Mouse (Mus musculus): ENCODE results near the gene Pax4. TPM values are rescaled to one million over a fixed set of nuclear protein-coding genes. Genes with fewer than 3 reads are reported as not detected.

The Pax4 gene
- polyA plus RNA-seq, 1 experiment from 2014 or later = not detected

DNA sequence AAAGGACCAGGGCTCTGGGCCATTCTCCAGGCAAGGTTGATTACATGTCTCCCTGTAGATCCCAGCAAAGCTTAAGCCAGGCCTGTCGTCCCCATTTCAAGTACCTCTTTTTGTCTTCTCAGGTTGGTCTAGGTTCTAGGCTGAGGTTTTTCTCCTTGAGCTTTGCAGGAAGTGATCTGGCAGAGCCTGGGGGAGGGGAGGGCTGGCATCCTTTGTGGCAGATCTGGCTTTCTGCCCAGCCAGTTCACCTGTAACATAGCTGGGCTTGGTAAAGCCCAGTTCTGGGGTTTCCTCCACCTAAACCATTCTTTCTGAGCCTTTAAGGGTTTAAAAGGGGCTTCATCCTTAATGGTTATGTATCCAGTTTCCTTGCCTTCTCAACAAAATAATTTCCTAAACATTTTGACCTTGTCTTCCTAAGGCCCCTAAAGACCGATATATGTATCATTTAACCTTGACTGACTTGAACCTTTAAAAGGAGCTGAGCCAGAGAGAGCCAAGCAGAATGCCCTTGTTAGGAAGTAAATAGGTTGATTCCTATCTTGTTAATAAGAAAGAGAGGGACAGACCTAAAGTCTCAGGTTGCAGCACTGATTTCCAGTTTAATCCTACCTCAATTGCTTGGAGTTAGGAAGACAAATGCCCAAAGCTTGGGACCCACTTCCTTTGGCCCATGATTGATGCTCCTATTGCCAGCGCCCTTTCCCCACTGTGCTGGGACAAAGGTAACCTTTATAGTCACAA is 21.9 kb downstream of the Pax4 start, which contains the start of gene Fscn3:
Gene Fscn3, plus strand, starts transcription at position 694 of the 744 bp plus-strand sequence.
- Histone ChIP-seq H3K9ac (ENCODE audit: low read depth, low read length) (no peak within 1 kb of the TSS), H3K27me3 (replicated peaks; ENCODE audit: control insufficient read depth, insufficient read depth, low read length) (no peaks in the 10 kb centered on the region), H3K27ac (ENCODE audit: low read depth, low read length) (no peak within 1 kb of the TSS), H3K4me3 (ENCODE audit: low read length) (no peak within 1 kb of the TSS), H3K36me3 (ENCODE audit: control insufficient read depth, insufficient read depth, low read length) (peaks cover 8% of the 10 kb centered on the region), H3K4me2 (ENCODE audit: low read length) (no peak within 1 kb of the TSS), H3K9me3 (ENCODE audit: control insufficient read depth, low read length) (no peaks in the 10 kb centered on the region), H3K4me1 (ENCODE audit: control insufficient read depth, insufficient read depth, low read depth, low read length) (peaks cover 13% of the 10 kb centered on the region)
- 80% methylated on average over 3 of the region's 3 CpGs for WGBS
- ATAC-seq = no peak

DNA sequence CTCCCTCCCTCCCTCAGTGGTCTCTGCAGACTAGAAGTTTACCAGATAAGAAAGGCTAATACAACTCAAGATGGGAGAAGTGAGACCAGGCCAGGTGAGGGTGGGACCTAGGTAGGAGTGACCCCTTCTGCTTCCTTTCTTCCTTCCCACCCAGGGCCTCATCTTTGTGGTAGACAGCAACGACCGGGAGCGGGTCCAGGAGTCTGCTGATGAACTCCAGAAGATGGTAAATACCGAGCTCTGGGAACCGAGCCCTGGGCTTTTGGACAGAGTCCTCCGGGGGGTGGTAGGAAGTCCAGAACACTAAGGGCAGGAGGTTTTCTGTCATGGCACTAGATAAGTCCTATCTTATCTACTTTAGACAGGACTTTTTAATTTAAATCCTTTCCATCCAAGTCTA is 24.1 kb downstream of the Pax4 start:
- ATAC-seq = no peak
- Histone ChIP-seq H3K4me2 (ENCODE audit: low read length) (peak overlapping the region; percentile 70), H3K36me3 (ENCODE audit: control insufficient read depth, insufficient read depth, low read length) (peaks cover 8% of the 10 kb centered on the region), H3K4me3 (ENCODE audit: low read length) (no peak overlapping the region), H3K27me3 (replicated peaks; ENCODE audit: control insufficient read depth, insufficient read depth, low read length) (no peaks in the 10 kb centered on the region), H3K4me1 (ENCODE audit: control insufficient read depth, insufficient read depth, low read depth, low read length) (peaks cover 25% of the 10 kb centered on the region), H3K27ac (ENCODE audit: low read depth, low read length) (no peak overlapping the region), H3K9ac (ENCODE audit: low read depth, low read length) (no peak overlapping the region; the same call in 1 of the 2 replicates), H3K9me3 (ENCODE audit: control insufficient read depth, low read length) (no peaks in the 10 kb centered on the region)
- 91% methylated on average over 6 of the region's 6 CpGs for WGBS

DNA sequence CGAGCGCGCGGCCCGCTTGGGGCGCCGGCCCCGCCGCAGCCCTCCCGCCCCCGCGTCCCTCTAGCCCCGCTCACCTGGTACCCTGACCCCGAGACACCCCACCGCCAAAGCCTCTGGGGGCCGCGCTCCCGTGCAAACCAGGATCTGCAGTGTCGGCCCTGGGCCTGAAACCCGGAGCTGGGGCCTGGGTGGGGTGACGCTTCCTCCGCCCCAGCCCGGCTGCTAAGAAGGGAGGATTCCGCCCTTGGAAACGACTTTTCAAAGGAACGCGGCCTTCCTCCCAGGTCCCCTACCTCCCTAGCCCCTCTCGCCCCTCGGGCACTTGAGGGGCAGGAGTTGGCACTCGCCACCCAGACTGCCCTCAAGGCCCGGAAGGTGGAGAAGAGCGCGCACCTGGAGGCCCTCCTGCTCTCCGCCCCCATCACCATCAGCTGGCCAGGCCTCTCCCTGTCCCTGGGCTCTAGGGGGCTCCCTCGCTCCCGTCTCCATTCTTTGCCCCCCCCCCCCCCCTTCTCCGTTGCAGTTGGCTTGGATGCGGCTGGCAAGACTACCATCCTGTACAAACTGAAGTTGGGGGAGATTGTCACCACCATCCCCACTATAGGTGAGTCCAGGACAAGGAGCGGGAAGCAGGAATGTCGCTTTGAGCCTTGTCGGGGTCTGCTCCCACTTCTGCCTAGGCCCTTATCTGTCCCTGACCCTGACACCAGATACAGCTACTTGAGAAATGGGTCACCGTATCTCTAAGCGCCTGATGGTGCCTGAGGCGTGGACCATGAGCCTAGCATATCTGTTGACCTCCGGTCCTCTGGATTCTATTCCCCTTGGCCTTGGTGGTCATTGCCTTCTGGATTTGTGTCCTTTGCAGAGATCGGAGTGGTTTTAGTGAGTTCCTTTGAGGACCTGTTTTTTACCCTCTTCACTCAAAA is 25.1 kb downstream of the Pax4 start:
- 15% methylated on average over 33 of the region's 46 CpGs for whole genome bisulfite sequencing
- peak; percentile 44 for ATAC-seq
- Histone ChIP-seq H3K9me3 (ENCODE audit: control insufficient read depth, low read length) (no peaks in the 10 kb centered on the region), H3K36me3 (ENCODE audit: control insufficient read depth, insufficient read depth, low read length) (peaks cover 11% of the 10 kb centered on the region), H3K27ac (ENCODE audit: low read depth, low read length) (peak overlapping the region; percentile 85), H3K4me2 (ENCODE audit: low read length) (peak overlapping the region; percentile 70), H3K4me3 (ENCODE audit: low read length) (peak overlapping the region; percentile 86), H3K9ac (ENCODE audit: low read depth, low read length) (peak overlapping the region; percentile 95), H3K27me3 (replicated peaks; ENCODE audit: control insufficient read depth, insufficient read depth, low read length) (no peaks in the 10 kb centered on the region), H3K4me1 (ENCODE audit: control insufficient read depth, insufficient read depth, low read depth, low read length) (peaks cover 32% of the 10 kb centered on the region)

DNA sequence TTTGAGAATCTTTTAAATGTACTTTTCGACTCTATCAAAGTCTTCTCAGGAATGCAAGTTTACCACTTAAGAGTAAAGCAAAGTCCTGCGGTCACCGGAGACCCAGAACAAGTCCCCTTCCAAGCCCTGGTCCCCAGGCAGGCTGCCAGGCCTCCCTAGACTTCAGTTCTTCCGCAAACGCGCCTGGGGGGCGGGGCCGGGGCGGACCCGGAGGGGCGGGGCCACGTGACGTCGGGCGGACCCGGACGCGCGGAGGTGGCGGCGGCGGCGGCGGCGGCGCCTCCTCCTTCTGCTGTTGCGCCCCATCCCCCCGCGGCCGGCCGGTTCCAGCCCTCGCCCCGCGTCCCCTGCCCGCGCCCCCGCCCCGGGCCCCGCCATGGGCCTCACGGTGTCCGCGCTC is 25.8 kb downstream of the Pax4 start, which contains the start of gene Arf5:
Gene Arf5, plus strand, starts transcription at position 248 of the 400 bp plus-strand sequence.
- H3K4me1 ChIP-seq (ENCODE audit: control insufficient read depth, insufficient read depth, low read depth, low read length) = peaks cover 34% of the 10 kb centered on the region
- peak; percentile 78 for ATAC-seq
- WGBS = under 1% methylated on average over 30 of the region's 42 CpGs
- peak within 1 kb of the TSS; percentile 95 for H3K9ac ChIP-seq (ENCODE audit: low read depth, low read length)
- peaks cover 18% of the 10 kb centered on the region for H3K36me3 ChIP-seq (ENCODE audit: control insufficient read depth, insufficient read depth, low read length)
- H3K4me3 ChIP-seq (ENCODE audit: low read length) = peak within 1 kb of the TSS; percentile 86
- H3K9me3 ChIP-seq (ENCODE audit: control insufficient read depth, low read length) = no peaks in the 10 kb centered on the region
- peak within 1 kb of the TSS; percentile 70 for H3K4me2 ChIP-seq (ENCODE audit: low read length)
- H3K27ac ChIP-seq (ENCODE audit: low read depth, low read length) = peak within 1 kb of the TSS; percentile 85
- H3K27me3 ChIP-seq (replicated peaks; ENCODE audit: control insufficient read depth, insufficient read depth, low read length) = no peaks in the 10 kb centered on the region

DNA sequence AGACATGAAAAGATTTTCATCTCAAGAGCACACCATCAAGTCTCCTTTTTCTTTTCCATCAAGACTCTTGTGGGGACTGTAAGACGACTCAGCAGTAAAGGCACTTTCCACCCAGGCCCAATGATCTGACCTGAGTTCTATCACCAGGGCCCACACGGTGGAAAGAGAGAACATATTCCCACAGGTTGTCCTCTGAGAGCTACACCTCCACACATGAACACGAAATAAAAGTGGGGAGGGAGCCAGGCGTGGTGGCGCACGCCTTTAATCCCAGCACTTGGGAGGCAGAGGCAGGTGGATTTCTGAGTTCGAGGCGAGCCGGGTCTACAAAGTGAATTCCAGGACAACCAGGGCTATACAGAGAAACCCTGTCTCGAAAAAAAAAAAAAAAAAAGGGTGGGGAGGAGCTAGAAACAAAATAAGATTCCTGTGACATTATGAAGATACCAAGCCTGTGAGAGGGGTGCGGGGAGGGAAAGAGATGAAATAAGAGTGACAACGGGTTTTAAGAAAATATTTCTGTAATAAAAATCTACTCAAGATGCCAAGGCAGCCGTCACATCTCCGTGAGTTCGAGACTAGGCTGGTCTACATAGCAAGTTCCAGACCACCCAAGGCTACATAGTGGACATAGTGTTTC is 26.4 kb downstream of the Pax4 start:
- Histone ChIP-seq H3K4me3 (ENCODE audit: low read length) (peak overlapping the region; percentile 86), H3K27ac (ENCODE audit: low read depth, low read length) (peak overlapping the region; percentile 49; the same call in 1 of the 2 replicates), H3K36me3 (ENCODE audit: control insufficient read depth, insufficient read depth, low read length) (peaks cover 24% of the 10 kb centered on the region), H3K9ac (ENCODE audit: low read depth, low read length) (peak overlapping the region; percentile 20; the same call in 1 of the 2 replicates), H3K9me3 (ENCODE audit: control insufficient read depth, low read length) (no peaks in the 10 kb centered on the region), H3K4me2 (ENCODE audit: low read length) (peak overlapping the region; percentile 70), H3K4me1 (ENCODE audit: control insufficient read depth, insufficient read depth, low read depth, low read length) (peaks cover 34% of the 10 kb centered on the region), H3K27me3 (replicated peaks; ENCODE audit: control insufficient read depth, insufficient read depth, low read length) (no peaks in the 10 kb centered on the region)
- peak; percentile 7; the same call in 1 of the 2 replicates for ATAC-seq
- 72% methylated on average over 15 of the region's 15 CpGs for WGBS

DNA sequence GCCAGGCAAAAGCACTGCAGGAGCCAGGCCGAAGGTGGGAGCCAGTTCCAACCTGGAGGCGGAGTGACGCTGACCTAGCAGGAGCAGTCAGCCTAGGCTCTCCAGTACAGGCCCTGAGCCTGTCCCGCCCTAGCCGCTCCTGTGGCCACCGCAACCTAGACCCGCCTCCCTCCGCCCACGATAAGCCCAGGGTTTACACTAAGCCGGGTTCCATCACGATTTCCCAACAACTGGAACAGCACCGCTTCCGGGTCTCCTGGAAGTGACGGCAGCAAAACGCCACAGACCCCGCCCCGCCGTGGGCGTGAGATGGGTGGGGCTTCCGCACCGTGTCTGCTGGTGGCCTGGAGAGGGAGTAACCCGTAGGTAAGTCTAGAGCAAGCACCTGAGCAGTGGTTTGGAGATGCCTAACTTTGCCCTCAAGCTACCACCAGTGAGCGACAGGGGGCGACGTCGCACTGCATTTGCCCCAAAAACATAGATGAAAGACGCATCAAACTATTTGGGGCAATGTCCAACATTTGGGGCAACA is 27.6 kb downstream of the Pax4 start:
- Histone ChIP-seq H3K9ac (ENCODE audit: low read depth, low read length) (peak overlapping the region; percentile 68), H3K4me3 (ENCODE audit: low read length) (peak overlapping the region; percentile 56), H3K4me1 (ENCODE audit: control insufficient read depth, insufficient read depth, low read depth, low read length) (peaks cover 34% of the 10 kb centered on the region), H3K4me2 (ENCODE audit: low read length) (peak overlapping the region; percentile 84), H3K36me3 (ENCODE audit: control insufficient read depth, insufficient read depth, low read length) (peaks cover 26% of the 10 kb centered on the region), H3K27ac (ENCODE audit: low read depth, low read length) (peak overlapping the region; percentile 5; the same call in 1 of the 2 replicates), H3K27me3 (replicated peaks; ENCODE audit: control insufficient read depth, insufficient read depth, low read length) (no peaks in the 10 kb centered on the region), H3K9me3 (ENCODE audit: control insufficient read depth, low read length) (no peaks in the 10 kb centered on the region)
- peak; percentile 89 for ATAC-seq
- WGBS = 0% methylated on average over 24 of the region's 27 CpGs

DNA sequence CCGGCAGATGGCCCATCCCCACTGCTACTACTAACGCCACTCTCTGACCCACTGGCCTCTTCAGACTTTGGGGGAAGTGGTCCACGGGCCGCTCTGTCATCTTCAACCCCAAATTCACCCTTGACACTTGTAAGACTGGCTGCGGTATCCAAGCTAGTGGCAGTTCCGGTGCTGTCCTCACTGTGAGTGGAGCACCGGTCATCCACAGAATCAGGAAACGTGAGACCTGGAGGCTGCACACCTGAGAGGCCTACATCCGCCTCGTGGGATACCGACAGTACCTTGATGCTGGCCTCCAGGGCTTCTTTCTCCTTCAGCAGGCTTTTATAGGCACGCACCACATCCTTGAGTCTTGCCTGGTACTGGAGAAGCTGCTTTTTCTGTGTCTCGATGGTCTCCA is 28.3 kb downstream of the Pax4 start:
- 24% methylated on average over 13 of the region's 13 CpGs for WGBS
- Histone ChIP-seq H3K27me3 (replicated peaks; ENCODE audit: control insufficient read depth, insufficient read depth, low read length) (no peaks in the 10 kb centered on the region), H3K27ac (ENCODE audit: low read depth, low read length) (no peak overlapping the region), H3K4me3 (ENCODE audit: low read length) (peak overlapping the region; percentile 56), H3K4me1 (ENCODE audit: control insufficient read depth, insufficient read depth, low read depth, low read length) (peaks cover 34% of the 10 kb centered on the region), H3K4me2 (ENCODE audit: low read length) (peak overlapping the region; percentile 84), H3K9ac (ENCODE audit: low read depth, low read length) (peak overlapping the region; percentile 68), H3K36me3 (ENCODE audit: control insufficient read depth, insufficient read depth, low read length) (peaks cover 26% of the 10 kb centered on the region), H3K9me3 (ENCODE audit: control insufficient read depth, low read length) (no peaks in the 10 kb centered on the region)
- ATAC-seq = no peak

DNA sequence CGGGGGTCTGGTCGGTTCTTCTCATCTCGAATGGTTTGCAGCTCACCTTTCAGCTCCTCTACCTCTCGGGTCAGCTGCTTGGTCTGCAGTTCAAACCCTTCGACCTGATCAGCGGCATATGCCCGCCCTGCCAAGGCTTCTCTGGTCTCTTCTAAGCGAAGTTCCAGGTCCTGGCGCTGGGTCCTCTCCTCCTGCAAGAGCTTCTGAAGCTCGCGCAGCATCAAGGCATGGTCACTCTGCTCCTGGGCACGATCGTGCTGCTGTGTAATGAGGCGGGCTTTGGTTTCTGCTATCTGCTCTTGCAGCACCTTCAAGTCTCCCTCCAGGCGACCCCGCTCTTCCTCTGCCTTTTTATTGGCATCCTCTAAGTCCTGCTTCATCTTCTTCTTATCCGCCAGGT is 28.8 kb downstream of the Pax4 start:
- Histone ChIP-seq H3K4me2 (ENCODE audit: low read length) (peak overlapping the region; percentile 84), H3K27ac (ENCODE audit: low read depth, low read length) (no peak overlapping the region), H3K9ac (ENCODE audit: low read depth, low read length) (no peak overlapping the region), H3K27me3 (replicated peaks; ENCODE audit: control insufficient read depth, insufficient read depth, low read length) (no peaks in the 10 kb centered on the region), H3K36me3 (ENCODE audit: control insufficient read depth, insufficient read depth, low read length) (peaks cover 31% of the 10 kb centered on the region), H3K9me3 (ENCODE audit: control insufficient read depth, low read length) (no peaks in the 10 kb centered on the region), H3K4me3 (ENCODE audit: low read length) (peak overlapping the region; percentile 56), H3K4me1 (ENCODE audit: control insufficient read depth, insufficient read depth, low read depth, low read length) (peaks cover 34% of the 10 kb centered on the region)
- WGBS = 80% methylated on average over 17 of the region's 17 CpGs
- ATAC-seq = no peak
